Mouse (Mus musculus) lung, adult 2 months (tissue): Measurements from ENCODE around the gene Hbp1.

Experiments used
- CTCF ChIP-seq: fragments of 200-500 bp; IDR thresholded peaks from 2 replicates; pipeline ENCODE4 v1.5.1; 2011; ENCODE audit warnings: mild to moderate bottlenecking, low read length, control low read depth; ENCODE audit not compliant: insufficient read depth
- POLR2A ChIP-seq: fragments of 200-500 bp; IDR thresholded peaks from 2 replicates; pipeline ENCODE4 v1.6.1; 2011; ENCODE audit warnings: low read depth, mild to moderate bottlenecking, control low read depth, low read length, borderline replicate concordance; ENCODE audit errors: extremely low read depth

DNA sequence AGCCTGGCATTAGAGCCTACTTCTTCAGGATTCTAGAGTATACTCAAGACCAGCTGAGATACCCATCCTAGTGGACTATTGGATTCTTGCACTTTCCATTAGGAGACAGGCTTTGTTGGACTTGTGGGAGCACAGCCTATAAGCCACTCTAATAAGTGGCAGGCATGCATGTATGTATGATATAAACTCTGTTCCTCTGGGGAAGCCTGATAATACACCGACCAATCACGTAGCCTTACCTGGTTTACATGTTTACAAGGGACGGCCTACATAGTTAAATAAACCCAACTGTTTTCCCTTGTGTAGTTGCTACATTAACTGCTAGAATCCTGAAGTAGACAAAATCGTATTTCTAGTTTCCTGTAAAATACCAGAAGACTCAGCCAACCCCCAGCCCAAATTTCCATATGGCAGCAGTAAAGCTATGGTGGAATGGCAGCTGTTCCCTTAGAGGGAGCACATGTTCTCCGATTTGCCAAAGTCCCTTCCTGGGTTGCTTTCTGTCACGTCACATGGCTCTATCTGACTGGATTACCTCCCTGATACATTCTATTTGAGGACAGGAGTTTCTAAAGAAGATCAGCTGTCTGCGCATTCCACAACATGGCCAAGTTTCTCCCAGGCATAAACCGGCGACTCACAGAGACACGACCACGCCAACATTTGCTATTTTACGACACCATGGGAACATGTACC is 15.3 kb upstream of the Hbp1 start:
- TF ChIP-seq CTCF (no peak), POLR2A (no peak)
